Mouse (Mus musculus) heart, adult 11 months (tissue): ENCODE data around the gene Defb25.

Source experiments
- DNase-seq: peaks from one replicate; pipeline ENCODE4 v3.0.0; 2022

The Defb25 gene

DNA sequence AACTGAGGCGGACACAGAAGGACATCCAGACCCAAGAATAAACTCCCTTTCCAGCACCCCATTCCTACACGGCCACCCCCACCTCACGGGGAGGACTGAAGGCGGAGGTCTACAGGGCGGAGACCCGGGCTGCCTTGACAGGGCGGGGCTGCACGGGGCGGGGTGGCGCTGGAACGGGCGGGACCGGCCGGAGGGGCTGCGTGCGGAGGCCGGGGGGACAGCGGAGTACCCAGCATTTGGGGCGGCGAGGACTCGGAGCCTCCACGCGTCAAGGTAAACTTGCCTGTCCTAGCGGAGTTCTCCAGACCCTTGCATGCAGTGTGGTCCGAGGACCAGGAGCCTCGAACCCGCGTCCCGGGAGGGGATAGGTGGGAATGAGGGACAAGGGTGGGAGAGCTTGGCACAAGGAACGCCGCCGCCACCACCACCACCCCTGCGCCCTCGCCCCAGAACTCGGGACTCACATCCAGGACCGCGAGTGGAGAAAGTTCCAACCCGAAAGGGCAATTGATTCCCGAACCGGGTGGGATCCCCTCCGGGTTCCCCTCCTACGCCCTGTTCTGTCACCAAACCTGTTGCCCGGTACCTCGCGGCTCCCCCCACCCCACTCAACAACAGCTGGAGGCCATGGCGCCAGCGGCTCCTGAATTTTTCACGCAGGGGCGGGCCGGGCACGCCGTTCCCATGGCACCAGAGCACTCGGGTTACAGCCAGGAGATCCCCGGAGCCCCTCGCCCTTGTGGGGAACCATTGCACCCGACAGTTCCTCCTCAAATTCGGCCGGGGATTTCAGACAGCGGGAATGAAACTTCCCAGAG lies 4.1 kb upstream of the Defb25 start, which contains the start of gene Rem1:
Gene Rem1 (plus strand): TSS at position 178 of the 818 bp plus-strand sequence.
- DNase-seq, result peak; percentile 98

DNA sequence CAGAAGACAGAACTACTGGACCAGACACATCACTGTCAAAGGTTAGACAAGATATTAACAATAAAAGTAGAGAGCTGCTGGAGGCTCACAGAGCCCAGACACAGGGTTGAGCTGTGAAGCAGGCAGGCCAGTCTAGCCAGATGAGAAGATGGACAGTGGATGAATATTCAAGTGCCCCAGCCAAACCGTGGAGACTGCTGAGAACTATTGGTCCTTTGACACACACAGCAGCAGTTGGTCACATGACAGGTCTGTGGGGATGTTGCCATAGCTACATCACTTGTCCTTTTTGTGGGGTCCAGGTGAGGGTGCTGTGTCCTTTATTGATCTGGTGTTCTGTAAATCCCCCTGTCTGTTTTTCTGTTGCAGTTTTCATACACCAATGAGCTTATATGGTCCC lies 2.4 kb upstream of the Defb25 start:
- no peak for DNase-seq

DNA sequence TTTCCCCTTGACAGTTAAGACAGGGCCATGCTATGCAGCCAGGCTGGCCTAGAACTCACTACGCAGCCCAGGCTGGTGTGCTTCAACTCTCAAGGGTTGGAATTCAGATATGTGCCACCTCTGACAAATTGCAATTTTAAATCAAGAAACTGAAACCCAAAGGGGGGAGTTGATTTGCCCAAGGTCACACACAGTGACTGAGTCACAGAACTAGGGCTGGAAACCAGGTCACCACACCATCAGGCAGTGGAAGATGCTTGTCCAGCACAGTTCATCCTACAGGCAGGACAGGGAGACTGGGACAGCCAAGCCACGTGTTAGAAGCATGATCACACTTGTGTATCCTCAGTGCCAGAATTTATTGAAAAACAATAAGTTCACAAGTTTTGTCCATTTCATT lies 1.7 kb upstream of the Defb25 start:
- no peak for DNase-seq

DNA sequence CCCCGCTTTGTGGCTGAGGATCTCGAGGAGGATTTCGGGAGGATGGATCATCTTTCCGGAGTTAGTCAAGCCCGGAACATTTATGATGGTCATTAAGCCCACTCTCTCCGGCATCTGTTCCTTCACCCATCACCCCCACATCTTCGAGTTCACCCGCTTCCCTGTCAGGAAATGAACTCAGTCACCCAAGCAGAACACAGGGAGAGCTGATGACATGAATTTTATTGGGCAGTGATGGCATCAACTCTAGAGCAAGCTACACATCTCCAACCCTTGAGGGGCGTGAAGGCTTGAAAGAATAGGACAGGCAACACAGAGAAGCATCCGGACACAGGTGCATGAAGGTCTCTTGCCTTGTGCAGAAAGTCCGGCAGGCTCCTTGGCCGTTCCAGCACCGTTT lies 702 bp downstream of the Defb25 start:
- DNase-seq, result no peak

DNA sequence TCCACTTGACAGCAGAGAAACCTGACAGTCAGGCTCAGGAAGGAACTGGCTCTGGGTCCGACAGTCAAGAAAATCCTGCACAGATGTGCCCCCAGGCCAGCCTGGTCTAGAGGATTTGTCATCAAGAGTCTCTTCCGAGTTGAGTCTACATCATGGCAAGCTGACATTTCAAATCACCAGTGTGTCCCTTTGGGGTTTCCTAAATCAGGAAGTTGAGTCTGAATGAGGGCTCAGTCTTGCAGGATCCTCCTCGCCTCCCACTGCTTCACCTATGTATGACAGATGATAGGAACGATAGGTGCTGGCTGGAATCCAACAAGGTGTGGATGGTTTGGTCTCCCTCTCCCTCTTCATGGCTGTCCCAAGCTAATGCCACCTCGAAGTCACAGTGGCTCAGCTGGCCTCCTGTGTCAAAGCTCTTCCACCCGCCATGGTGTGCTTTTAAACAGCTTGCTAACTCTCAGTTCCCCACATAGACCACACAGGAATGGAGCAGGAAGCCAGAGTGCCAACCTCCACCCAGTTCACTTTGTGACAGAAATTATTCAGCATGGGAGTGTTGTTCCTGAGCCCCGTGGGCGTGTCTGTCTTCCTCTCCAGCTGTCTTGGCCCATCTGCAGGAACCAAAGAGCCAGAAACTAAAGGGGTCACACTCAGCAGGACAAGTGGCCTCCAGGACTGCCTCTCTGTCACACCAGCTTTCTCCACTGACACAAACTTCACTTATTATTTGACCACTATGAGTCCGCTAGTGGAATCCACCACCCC lies 2.3 kb downstream of the Defb25 start:
- peak; percentile 97 for DNase-seq

DNA sequence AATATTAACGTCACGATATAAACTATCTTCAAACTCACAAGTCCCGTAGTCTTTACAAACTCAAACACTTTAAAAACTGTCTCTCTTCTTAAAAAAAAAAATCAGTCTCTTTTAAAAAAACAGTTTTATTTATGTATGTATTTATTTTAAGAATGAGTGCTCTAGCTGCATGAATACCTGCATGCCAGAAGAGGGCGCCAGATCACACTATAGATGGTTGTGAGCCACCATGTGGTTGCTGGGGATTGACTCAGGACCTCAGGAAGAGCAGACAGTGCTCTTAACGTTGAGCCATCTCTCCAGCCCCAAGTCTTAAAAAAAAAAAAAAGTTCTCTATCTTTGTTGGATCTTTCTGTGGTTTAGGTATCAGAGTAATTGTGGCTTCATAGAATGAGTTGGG lies 5.5 kb downstream of the Defb25 start:
- no peak for DNase-seq

DNA sequence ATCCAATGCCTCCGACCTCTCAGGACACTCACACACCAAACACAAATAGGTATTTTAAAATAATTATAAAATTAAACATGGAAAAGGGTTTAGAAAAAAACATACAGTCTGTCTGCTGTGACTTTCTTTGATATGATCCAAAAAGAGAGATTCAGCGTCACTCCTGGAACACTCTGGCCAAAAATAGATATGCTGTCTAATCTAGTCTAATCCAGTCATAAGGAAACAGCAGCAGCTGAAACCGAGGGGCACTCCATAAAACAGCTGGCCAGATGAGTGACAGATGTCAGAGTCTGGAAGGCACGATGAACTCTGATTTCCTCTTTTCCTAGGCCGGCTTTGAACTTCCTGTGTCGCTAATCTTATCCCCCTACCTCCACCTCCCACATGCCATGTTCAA lies 6.4 kb downstream of the Defb25 start:
- DNase-seq, result no peak

DNA sequence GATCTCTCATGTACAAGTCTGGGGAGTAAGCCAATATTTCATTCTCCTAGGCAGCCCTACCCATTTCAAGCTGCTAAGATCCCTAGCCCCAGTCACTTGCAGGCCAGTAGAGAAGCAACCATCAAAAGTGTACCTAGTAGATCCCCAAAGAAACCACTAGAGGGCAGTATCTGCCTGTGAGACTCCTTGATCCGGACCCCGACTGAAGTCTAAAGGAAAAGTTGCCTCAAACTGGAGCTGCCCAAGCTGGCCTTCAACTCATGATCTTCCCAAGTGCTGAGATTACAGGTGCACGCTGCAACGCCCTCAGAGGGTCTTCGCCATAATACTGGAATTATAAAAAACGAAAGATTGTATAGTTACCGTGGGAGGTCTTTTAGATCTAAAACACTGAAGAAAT lies 7.3 kb downstream of the Defb25 start:
- DNase-seq, result no peak

DNA sequence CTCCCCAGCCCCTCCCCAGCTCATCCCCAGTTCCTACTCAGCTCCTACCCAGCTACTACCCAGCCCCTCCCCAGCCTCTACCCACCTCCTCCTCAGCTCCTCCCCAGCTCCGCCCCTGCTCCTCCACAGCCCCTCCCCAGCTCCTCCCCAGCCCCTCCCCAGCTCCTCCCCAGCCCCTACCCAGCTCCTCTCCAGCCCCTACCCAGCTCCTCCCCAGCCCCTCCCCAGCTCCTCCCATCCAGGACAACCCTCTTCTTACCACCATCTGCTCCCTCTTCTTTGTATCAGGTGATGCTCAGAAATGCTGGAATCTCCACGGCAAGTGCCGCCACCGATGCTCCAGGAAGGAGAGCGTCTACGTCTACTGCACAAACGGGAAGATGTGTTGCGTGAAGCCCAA lies 10.7 kb downstream of the Defb25 start:
- no peak for DNase-seq

DNA sequence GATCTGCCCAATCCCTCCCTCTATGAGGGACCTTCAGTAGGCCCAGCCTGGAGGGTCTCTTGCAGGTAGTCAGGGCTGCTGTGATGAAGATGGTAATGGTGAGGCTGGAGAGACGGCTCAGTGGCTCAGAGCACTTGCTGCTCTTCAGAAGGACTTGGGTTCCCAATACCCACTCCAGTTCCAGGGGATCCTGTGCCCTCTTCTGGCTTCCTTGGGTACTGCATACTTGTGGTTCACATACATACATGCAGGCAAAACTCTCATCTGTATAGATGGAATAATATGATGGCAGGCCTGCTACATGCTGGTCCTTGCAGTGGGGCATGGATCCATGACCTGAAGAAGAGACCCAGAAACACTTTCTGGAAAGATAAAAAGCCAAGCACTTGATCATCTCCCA lies 14.1 kb downstream of the Defb25 start:
- no peak for DNase-seq

DNA sequence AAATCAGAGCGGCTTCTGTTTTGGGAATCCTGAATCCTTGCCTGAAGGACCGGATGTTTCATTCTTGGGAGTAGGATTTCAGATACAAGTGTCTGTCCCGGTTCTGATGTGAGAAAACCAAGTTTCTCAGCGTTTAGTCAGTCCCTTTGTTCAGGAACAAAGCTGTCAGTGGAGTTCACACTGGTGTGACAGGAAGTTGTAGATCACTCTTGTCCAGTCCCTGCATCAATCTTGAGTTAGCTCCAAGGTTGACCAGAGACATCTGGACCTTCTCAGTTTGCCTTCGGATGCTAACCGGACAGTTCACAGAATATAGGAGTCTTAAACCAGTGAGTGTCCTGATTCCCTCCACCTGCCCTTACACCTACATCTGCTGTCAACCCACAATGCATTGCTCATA lies 15.1 kb downstream of the Defb25 start:
- no peak for DNase-seq

DNA sequence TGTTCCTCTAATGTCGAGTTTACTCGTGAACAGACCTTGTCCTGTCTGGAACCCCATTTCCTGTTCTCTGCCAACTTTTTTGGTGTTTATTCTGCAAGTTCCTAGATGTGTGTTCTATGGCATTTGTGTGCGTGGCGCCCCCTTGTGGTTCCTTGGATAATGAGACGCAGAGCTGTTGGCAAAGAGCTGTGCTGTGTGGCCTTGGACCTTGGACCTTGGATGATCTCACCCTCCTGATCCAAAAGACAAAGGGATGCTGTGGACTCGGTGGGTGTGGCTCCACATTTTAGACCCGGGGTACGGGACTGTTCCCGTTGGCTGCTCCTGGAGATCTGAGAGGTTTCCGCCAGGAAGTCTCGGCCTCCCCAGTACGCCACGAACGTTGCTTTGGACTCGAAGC lies 18.8 kb downstream of the Defb25 start, which contains the start of gene Defb36:
Gene Defb36 (plus strand): TSS at position 271 of the 400 bp plus-strand sequence.
- DNase-seq, result no peak

DNA sequence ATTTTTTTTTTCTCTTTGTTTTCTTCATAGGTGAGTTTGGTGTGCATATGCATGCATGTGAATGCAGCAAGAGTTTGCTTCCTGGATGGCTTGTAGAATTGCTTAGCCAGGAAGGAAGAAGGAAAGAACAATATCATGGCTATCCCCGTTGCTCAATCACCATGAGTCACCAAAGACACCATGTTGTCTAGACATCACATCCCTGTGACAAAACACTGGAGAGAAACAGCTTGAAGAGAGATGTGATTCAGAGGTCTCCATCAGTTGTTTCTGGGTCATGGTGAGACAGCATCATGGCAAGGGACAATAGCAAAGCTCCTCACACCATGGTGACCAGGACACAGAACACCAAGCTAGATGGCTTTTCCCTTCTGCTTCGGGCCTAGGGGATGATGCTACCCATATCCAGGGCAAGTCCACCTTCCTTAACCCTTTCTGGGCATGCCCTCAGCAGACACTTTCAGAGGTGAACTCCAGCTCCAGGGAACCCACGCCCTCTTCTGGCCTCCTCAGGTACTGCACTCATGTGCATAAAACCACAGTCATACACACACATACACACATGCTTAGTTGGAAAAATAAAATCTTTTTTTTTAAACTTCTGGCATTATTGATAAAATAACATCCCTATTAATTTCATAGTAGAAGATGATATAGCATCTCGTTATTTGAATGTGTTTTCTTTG lies 21.4 kb downstream of the Defb25 start:
- DNase-seq, result no peak

DNA sequence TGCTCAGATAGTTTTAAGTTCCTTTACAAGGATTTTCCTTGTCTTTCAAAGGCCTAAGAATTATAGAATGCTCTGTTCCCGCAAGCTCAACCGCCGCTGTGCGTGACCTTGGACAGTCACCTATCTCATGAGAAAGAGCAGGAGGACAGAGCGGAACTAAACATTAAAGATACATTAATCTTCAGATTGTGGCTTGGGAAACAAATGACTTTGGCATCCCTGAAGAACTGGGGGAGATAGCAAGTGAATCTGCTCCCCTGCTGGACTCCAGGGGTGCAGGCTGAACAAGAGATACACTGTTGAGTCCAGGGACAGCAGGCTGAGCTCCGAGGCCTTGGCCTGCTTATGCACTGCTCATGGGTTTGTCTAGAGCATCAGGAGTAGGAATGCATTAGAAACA lies 22.8 kb downstream of the Defb25 start:
- DNase-seq, result no peak

DNA sequence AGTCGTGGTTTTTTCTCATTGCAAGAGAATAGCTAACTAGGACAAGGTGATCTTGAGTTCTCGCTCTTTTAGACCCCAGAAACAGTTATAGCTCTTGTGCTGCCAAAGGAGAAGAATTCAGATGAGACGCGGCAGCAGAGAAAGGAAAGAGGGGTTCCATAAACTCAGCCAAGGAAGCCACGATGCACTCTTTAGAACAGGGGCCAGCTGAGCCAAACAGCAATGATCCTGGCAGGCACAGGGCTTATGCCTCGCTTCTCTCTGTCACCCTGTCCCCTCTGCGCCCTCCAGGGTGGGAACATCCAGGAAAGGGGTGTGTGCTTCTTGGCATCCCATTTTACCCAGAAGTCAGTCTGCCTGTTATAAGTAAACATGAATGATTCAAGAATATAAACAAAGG lies 23.6 kb downstream of the Defb25 start, which contains the start of gene Defb45:
Gene Defb45 (minus strand): TSS at position 101 of the 400 bp plus-strand sequence.
- no peak for DNase-seq

DNA sequence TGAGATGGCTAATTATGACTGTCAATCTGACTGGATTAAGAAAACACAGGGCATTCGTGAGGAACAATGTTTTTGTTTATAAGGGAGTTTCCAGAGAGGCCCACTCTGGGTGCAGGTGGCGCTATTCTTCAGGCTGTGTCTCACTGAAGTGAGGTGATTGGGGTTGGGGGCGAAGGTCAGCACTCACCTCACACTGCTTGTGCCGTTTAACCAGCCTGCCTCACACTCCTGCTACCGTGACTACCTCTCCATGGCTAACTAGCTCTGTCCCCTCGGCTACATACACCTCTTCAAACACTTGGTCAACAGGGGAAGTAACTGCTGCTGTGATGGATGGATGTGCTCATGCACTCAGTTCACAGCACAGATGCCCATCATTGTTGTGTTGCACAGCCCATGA lies 33.8 kb downstream of the Defb25 start:
- DNase-seq, result no peak

DNA sequence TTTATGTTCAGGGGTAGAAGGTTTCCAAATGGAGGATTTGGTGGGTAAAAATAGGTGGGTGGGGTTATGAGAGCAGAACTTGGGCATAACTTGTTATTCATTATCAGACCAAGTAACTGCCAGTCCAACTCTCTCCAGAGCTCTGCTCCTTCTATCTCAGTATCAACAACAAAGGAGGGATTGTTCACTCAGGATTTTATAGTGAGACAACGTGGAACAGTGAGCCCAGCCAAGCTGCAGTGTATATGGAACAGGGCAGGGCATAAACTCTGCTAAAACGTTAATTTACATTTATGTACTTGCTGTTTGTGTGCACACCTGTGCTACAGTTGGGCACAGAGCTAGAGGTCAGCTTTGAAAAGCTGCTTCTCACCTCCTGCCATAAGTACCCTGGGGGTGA lies 34.4 kb downstream of the Defb25 start:
- DNase-seq, result no peak

DNA sequence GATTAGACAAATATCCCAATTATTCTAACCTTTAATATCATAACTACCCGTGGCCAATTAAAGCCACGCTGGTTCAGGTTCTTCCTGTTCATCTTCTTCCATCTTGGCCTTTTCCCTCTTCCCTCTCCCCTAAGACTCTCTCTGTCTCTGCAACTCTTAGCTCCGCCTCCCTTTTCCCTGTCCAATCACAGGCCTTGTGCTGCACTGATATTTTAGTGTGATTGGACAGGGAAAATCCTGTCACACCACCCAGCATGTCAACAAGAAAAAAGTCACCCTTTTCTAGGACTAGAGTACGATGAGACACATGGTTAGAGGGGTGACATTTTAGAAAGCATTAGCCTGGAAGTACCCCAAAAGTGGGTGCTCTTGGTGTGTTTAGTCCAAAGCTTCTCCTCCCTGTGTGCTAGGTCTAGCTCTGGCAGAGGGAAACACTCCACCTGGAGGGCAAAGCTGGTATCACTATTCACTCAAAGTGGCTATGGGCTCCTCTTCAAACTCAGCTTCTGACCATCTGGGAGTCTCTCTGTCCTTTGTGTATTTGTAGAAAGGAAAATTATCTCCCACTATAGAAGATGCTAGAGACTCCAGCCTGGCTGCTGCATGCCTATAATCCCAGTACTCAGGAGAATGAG lies 35.8 kb downstream of the Defb25 start:
- no peak for DNase-seq

DNA sequence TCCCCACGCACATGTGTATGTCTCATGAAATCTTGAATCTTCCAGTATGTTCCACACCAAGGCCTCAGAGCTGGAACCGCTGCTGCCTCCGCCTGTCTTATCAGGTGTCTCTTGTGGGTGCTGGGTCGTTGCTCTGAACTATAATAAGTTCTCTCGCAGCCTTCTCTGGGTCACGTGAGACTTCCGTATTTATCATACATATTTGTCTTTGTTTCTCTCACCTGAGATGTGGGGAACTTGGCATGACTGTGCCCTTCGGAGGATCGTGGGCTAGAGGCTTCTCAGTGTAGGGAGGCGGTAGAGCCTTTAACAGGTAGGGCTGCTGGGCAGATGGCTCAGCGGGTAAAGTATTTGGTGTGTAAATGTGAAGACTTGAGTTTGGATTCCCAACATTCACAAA lies 42.2 kb downstream of the Defb25 start:
- DNase-seq, result no peak

DNA sequence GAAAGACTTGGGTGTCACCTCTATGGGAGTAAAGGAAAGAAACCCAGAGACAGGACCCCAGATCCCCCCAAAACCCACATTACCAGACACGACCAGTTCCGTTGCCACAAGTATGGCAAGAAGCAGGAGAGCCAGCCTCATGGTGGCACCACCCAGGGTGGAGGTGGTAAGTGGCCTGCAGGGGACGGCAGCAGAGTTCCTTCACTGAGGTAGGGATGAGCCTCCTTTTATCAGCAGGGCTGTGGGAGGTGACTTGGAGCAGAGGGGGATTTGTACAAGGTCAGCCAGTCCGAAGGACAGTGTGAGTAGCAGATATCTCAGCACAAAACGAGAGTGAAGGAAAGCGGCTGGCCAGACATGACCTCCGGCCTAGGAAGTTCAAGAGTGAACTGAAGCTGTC lies 42.7 kb downstream of the Defb25 start, which contains the start of gene Defb19:
Gene Defb19 (minus strand): TSS at position 206 of the 400 bp plus-strand sequence.
- no peak for DNase-seq

DNA sequence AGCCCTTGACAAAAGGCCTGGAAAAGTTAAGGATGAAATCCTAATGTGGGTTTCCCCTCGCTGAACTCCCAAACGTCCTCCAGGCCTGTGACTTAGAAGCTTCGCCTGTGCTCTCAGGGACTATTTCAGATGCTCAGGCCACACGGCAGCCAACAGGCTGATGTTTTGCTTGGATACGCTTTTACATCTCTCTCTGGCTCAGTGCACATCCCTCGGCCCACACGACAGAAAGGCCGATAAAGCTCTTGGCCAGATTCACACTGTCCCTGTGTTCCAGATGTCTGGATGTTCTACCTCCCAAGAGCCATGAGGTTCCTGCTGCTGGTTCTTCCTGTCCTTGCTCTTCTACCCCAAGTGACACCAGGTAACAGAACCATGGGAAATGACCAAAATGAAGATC lies 49.4 kb downstream of the Defb25 start:
- DNase-seq, result peak; percentile 91
